Mouse (Mus musculus) testis, adult 2 months (tissue): ENCODE data around the gene Cebpa.

Source experiments
- CTCF ChIP-seq: fragments of 200-500 bp; IDR thresholded peaks from 2 replicates; pipeline ENCODE4 v1.5.1; 2012; ENCODE audit warnings: low read depth, mild to moderate bottlenecking, inconsistent platforms, low read length, moderate library complexity; ENCODE audit not compliant: control insufficient read depth, insufficient read depth, insufficient replicate concordance
- POLR2A ChIP-seq: fragments of 200-500 bp; IDR thresholded peaks from 2 replicates; pipeline ENCODE4 v1.6.1; 2012; ENCODE audit warnings: low read depth, mild to moderate bottlenecking, inconsistent platforms, low read length, moderate library complexity; ENCODE audit not compliant: control insufficient read depth

DNA sequence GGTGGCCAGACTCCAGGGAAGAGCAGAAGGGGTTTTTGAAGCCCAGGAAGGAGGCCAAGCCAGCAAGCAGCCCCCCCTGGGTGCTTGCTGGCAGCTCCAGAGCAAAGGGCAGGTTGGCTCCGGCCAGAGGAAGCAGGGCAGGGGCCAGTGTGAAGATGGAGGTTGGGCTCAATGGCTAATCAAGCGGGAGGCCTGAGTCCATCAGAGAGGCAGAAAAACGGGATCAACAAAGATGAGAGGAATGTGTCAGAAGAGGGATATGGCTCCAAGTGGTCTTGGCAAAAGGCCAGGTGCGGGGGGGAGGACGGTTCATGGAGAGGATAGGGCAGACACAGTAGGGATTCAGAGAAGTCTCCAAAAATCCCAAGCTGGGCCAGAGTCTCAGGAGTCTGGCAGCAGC lies 22.4 kb downstream of the Cebpa start:
- TF ChIP-seq CTCF, result no peak
- no peak for TF ChIP-seq POLR2A
